Mouse (Mus musculus): ENCODE measurements around the gene Casc4.
"Not testable (repeated sequence)": the region's sequence is repeated elsewhere in the genome, so short reads cannot be mapped to it uniquely, and the experiment has no call there.

Casc4 gene

GRCm38 (mm10) chr2:121909975-121910374 is 43.2 kb downstream of the Casc4 start:
- no peak for DNase-seq (ENCODE audit: extremely low read depth, low read depth, low spot score)

DNA sequence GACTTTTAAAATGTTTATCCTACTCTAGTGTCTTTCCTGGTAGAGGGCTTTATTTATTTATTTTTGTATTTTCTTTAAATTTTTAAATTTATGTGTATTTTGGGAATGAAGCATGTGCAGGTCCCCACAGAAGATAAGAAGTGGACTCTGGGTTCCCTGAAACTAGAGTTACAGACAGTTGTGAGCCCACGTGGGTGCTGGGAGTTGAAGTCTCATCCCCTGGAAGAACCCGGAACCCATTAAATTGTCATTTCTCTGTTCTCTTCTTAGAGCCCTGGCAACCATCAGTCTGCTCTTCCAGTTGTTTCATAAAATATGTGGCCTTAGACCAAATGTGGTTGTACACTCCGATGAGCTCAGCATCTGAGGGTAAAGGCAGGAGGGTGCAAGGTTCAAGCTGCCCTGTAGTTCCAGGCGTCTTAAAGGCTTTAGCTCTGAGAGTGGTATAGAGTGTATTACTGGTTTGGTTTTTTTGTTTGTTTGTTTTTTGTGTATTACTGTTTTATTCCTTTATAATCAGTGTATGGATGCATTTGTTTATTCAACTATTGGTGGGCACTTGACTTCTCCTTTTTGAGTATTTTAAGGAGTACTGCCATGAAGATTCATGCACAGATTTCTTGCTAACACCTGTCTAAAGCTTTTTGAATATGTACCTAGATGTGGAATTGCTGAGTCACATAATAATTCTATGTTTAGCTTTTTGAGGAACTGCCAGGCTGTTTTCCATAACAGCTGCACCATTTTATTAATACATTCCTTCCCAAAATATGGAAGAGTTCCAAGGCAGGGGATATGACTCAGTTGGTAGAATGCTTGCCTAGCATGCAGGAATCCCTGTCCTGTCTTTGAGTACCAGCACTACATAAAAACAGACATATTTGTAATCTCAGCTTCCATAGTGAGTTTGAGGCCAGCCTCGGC is 49.5 kb downstream of the Casc4 start:
- no peak for DNase-seq (ENCODE audit: extremely low read depth, low read depth, low spot score)

- not testable (repeated sequence) for DNase-seq (ENCODE audit: extremely low read depth, low read depth, low spot score)
These were observed 70.9 kb downstream of the Casc4 start for GRCm38 (mm10) chr2:121937624-121938023.

GRCm38 (mm10) chr2:121943364-121943763 is 76.6 kb downstream of the Casc4 start:
- DNase-seq (ENCODE audit: extremely low read depth, low read depth, low spot score): no peak

DNA sequence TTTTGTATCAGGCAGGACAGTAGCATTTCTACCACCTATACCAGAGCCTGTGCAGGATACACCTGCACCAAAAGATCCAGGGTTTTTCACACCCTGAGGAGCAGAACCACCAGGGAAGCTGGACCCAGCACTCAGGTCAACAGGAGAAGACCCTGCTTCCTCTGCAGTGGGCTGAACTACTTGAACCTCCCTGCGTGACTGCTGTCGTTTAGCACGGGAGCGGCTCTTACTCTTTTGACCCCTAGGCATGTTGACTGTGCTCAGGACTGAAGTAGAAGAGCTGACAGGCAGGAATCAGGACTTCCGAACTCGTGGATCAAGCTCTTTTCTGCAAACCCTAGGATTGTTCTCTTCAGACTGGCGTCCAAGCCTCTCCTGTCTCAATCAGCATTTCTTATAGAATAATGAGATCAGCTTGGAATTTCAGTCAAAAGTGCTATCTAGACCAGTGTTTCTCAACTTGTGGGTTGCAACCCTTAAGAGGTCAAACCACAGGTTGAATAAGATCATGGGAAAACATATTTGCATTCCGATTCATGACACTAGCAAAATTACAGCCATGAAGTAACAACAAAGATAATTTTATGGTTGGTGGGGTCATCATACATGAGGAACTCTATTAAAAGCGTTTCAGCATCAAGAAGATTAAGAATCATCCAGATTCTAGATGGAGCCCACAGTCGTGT is 88.3 kb downstream of the Casc4 start:
- no peak for DNase-seq (ENCODE audit: extremely low read depth, low read depth, low spot score)

- peak; percentile 16 for DNase-seq (ENCODE audit: extremely low read depth, low read depth, low spot score)
These were observed 89.0 kb downstream of the Casc4 start, which contains the start of the genes Ctdspl2 and Mageb3 for GRCm38 (mm10) chr2:121955765-121956223. TSS of gene Ctdspl2 (plus strand) at chr2:121956001. TSS of gene Mageb3 (minus strand) at chr2:121956092.

GRCm38 (mm10) chr2:121956224-121957018 is 89.7 kb downstream of the Casc4 start:
- DNase-seq (ENCODE audit: extremely low read depth, low read depth, low spot score): no peak

- DNase-seq (ENCODE audit: extremely low read depth, low read depth, low spot score): no peak
These were observed 90.5 kb downstream of the Casc4 start for GRCm38 (mm10) chr2:121957216-121957792.

Measured in fat pad, adult 2 months (tissue).